In the genomic region with DNA sequence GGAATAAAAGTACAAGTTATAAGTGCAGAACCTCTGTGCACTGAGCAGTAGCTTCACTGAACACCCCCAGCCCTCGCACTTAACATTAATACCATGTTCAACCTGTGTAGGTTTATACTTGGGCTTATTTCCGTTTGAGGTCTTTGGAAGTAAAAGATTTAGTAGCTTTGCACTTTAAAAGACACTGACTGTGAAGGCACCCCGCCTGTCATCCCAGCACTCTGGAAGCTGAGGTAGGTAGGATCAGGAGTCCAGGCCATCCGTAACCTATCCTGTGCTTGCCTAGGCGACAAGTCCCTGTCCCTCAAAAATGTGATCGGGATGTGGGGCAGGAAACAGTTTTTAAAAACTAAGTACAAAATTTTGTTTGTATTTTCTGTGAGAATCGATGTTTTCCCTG, we compare ENCODE assay signal across 9 mouse cellular contexts. TPM values are rescaled to one million over a fixed set of nuclear protein-coding genes. Genes with fewer than 3 reads are reported as not detected.
A peak's percentile ranks its signal among the peaks of the same experiment; 100 is the strongest.
DNase-seq lines count a peak whose midpoint lies in the region; ATAC-seq and TF ChIP-seq lines count a peak whose summit lies in the region.
"Had no signal": no experiment of that assay in that cellular context is flagged by ENCODE, and none has a peak within 500 bp of the region (broad histone marks: within the 10 kb centered on the region; RNA-seq: fewer than 3 reads in every experiment).

No protein-coding gene starts in this region.

- ATAC-seq in embryonic facial prominence, embryonic 12.5 days (ENCODE audit: insufficient number of reproducible peaks, insufficient read depth, low FRiP score, low TSS enrichment): no peak
- no peak for ATAC-seq in intestine, embryonic 14.5 days (replicated peaks; ENCODE audit: low FRiP score, low TSS enrichment, low read depth)
- no peak for ATAC-seq in granulocyte monocyte progenitor cell, adult 5-6 weeks (replicated peaks; ENCODE audit: poor library complexity, severe bottlenecking)

- no peak for DNase-seq in layer of hippocampus, adult 2 months (ENCODE audit: low spot score in 2 of 2)
- DNase-seq in layer of hippocampus, postnatal 10 days (ENCODE audit: low spot score in 2 of 2): no peak
- no peak for DNase-seq in intestine, embryonic 14.5 days (ENCODE audit: low spot score)
- DNase-seq in naive thymus-derived CD4-positive, alpha-beta T cell, adult 2 months (ENCODE audit: low read depth): peak; percentile 37
- DNase-seq in retina, embryonic 14.5 days (ENCODE audit: low spot score): no peak
- no peak for DNase-seq in cerebellum, adult 18-20 months

- peaks cover 9% of the 10 kb centered on the region; the same call in 1 of the 2 replicates for H3K36me3 ChIP-seq in embryonic facial prominence, embryonic 12.5 days
- peaks cover 18% of the 10 kb centered on the region for H3K36me3 ChIP-seq in intestine, embryonic 14.5 days (ENCODE audit: control insufficient read depth, insufficient read depth, low read length)

- peak overlapping the region; percentile 95 for H3K9ac ChIP-seq in embryonic facial prominence, embryonic 12.5 days
- peak overlapping the region; percentile 95 for H3K9ac ChIP-seq in intestine, embryonic 14.5 days (ENCODE audit: low read length)

- H3K27me3 ChIP-seq in embryonic facial prominence, embryonic 12.5 days: no peaks in the 10 kb centered on the region
- no peaks in the 10 kb centered on the region for H3K27me3 ChIP-seq in intestine, embryonic 14.5 days (replicated peaks; ENCODE audit: control insufficient read depth, insufficient read depth, low read length)

- H3K9me3 ChIP-seq in embryonic facial prominence, embryonic 12.5 days: no peaks in the 10 kb centered on the region
- H3K9me3 ChIP-seq in intestine, embryonic 14.5 days (ENCODE audit: control insufficient read depth, low read length): no peaks in the 10 kb centered on the region

- WGBS in embryonic facial prominence, embryonic 12.5 days: 52% methylated on average over 7 of the region's 7 CpGs
- WGBS in intestine, embryonic 14.5 days: 47% methylated on average over 7 of the region's 7 CpGs

- H3K4me1 ChIP-seq in embryonic facial prominence, embryonic 12.5 days: peaks cover 14% of the 10 kb centered on the region
- peaks cover 15% of the 10 kb centered on the region for H3K4me1 ChIP-seq in intestine, embryonic 14.5 days (replicated peaks; ENCODE audit: control insufficient read depth, insufficient read depth, low read length)

- H3K4me3 ChIP-seq in layer of hippocampus, adult 2 months: peak overlapping the region; percentile 95
- peak overlapping the region; percentile 97 for H3K4me3 ChIP-seq in embryonic facial prominence, embryonic 12.5 days
- peak overlapping the region; percentile 83 for H3K4me3 ChIP-seq in intestine, embryonic 14.5 days (ENCODE audit: low read depth, low read length)

- TF ChIP-seq CTCF in layer of hippocampus, adult 2 months (conservative IDR thresholded peaks at IDR 0.05): no peak

- peak overlapping the region; percentile 68 for H3K4me2 ChIP-seq in embryonic facial prominence, embryonic 12.5 days (replicated peaks)
- H3K4me2 ChIP-seq in intestine, embryonic 14.5 days (ENCODE audit: low read length): peak overlapping the region; percentile 90

- peak overlapping the region; percentile 97; the same call in 1 of the 2 replicates for H3K27ac ChIP-seq in layer of hippocampus, adult 2 months
- no peak overlapping the region for H3K27ac ChIP-seq in embryonic facial prominence, embryonic 12.5 days
- no peak overlapping the region for H3K27ac ChIP-seq in intestine, embryonic 14.5 days (ENCODE audit: low read depth)

RNA-seq across cellular contexts. Expression of a gene that starts 1.4 kb away (rescaled TPM):
- 100 to 1,000 TPM; 115 to 116 TPM for total RNA-seq in layer of hippocampus, adult 2 months (2021)
- total RNA-seq in layer of hippocampus, postnatal 10 days (2021): 100 to 1,000 TPM; 120 to 123 TPM
- polyA plus RNA-seq in embryonic facial prominence, embryonic 12.5 days (2016; fragmentation: Nextera tagmentation; extraction: Ambion mirVana): 93.0 and 100 TPM in 2 replicates
- 74.2 and 81.2 TPM in 2 replicates for polyA plus RNA-seq in intestine, embryonic 14.5 days (2014; fragmentation: Nextera tagmentation; extraction: Ambion mirVana)
- 29.6 and 38.1 TPM in 2 replicates for total RNA-seq in granulocyte monocyte progenitor cell, adult 5-6 weeks (2014; fragmentation: Nextera tagmentation)
- 53.5 and 55.0 TPM in 2 replicates for total RNA-seq in granulocyte monocyte progenitor cell, adult 5-6 weeks (2017)

RNA-seq across cellular contexts. Expression of a gene that starts 17.3 kb away (rescaled TPM):
- total RNA-seq in layer of hippocampus, adult 2 months (2021): under 1 TPM; 0.25 to 0.44 TPM
- 1 to 10 TPM in 1 of 2 experiments, under 1 TPM in 1; 0.89 to 1.3 TPM for total RNA-seq in layer of hippocampus, postnatal 10 days (2021)
- polyA plus RNA-seq in embryonic facial prominence, embryonic 12.5 days (2016; fragmentation: Nextera tagmentation; extraction: Ambion mirVana): 0.19 and 0.54 TPM in 2 replicates
- 0.39 and 0.85 TPM in 2 replicates for polyA plus RNA-seq in intestine, embryonic 14.5 days (2014; fragmentation: Nextera tagmentation; extraction: Ambion mirVana)
- total RNA-seq in granulocyte monocyte progenitor cell, adult 5-6 weeks (2014; fragmentation: Nextera tagmentation): not detected in 2 replicates
- total RNA-seq in granulocyte monocyte progenitor cell, adult 5-6 weeks (2017): not detected in 2 replicates

RNA-seq across cellular contexts. Expression of a gene that starts 58.8 kb away (rescaled TPM):
- not detected for total RNA-seq in layer of hippocampus, adult 2 months (2021)
- total RNA-seq in layer of hippocampus, postnatal 10 days (2021): not detected
- polyA plus RNA-seq in embryonic facial prominence, embryonic 12.5 days (2016; fragmentation: Nextera tagmentation; extraction: Ambion mirVana): 0.41 and 0.52 TPM in 2 replicates
- 0.34 and 0.40 TPM in 2 replicates for polyA plus RNA-seq in intestine, embryonic 14.5 days (2014; fragmentation: Nextera tagmentation; extraction: Ambion mirVana)
- total RNA-seq in granulocyte monocyte progenitor cell, adult 5-6 weeks (2014; fragmentation: Nextera tagmentation): not detected in 2 replicates
- not detected in 2 replicates for total RNA-seq in granulocyte monocyte progenitor cell, adult 5-6 weeks (2017)
- polyA plus RNA-seq: urinary bladder, adult 2 months had no signal
